Mouse (Mus musculus) liver, embryonic 14.5 days (tissue): Measurements from ENCODE around the gene Rab3gap1. TPM values are rescaled to one million over a fixed set of nuclear protein-coding genes. Genes with fewer than 3 reads are reported as not detected.

Experiments used
- ATAC-seq: fragments of 200-750 bp; cut with Nextera tagmentation; 2 replicates; pipeline ENCODE4 v1.8.0; 2017; ENCODE audit warnings: moderate number of reproducible peaks, mild to moderate bottlenecking, moderate library complexity; ENCODE audit not compliant: insufficient read depth
- DNase-seq, 3 experiments: peaks; one replicate each; pipeline ENCODE4 v3.0.0-alpha.2; 2012 to 2013; ENCODE audit warnings: low read depth in 3 of 3, low spot score in 3 of 3
- H3K27ac ChIP-seq: fragments of 300-500 bp; sonication (generic); 2 replicates; pipeline ENCODE4 v1.5.1; 2014; ENCODE audit warnings: moderate library complexity, mild to moderate bottlenecking, control low read depth, inconsistent platforms
- H3K27me3 ChIP-seq: fragments of 300-500 bp; sonication (generic); 2 replicates; pipeline ENCODE4 v1.6.1; 2014; ENCODE audit warnings: mild to moderate bottlenecking, low read length, moderate library complexity; ENCODE audit not compliant: control insufficient read depth, insufficient read depth
- H3K36me3 ChIP-seq: fragments of 300-500 bp; sonication (generic); replicated peaks from 2 replicates; pipeline ENCODE4 v1.6.1; 2014; ENCODE audit warnings: low read depth; ENCODE audit not compliant: control insufficient read depth, insufficient read depth
- H3K4me1 ChIP-seq, 2 experiments: fragments of 200-500 bp in 1 of 2; fragments of 300-500 bp in 1 of 2; sonication (generic) in 1 of 2; replicated peaks; 2 replicates each; pipeline ENCODE4 v1.6.1; 2012 to 2014; ENCODE audit warnings: antibody characterized with exemption in 1 of 2, inconsistent platforms in 1 of 2, low read length in 1 of 2; ENCODE audit not compliant: control insufficient read depth in 2 of 2, insufficient read depth in 2 of 2
- H3K4me2 ChIP-seq: fragments of 300-500 bp; sonication (generic); 2 replicates; pipeline ENCODE4 v1.6.1; 2014; ENCODE audit warnings: low read depth, mild to moderate bottlenecking, control low read depth, moderate library complexity
- H3K4me3 ChIP-seq, 2 experiments: fragments of 200-500 bp in 1 of 2; fragments of 300-500 bp in 1 of 2; sonication (generic) in 1 of 2; 2 replicates each; pipeline ENCODE4 v1.5.1; 2012 to 2014; ENCODE audit warnings: low read depth in 2 of 2, low read length in 2 of 2, mild to moderate bottlenecking in 2 of 2, control low read depth in 1 of 2, inconsistent platforms in 1 of 2, moderate library complexity in 1 of 2; ENCODE audit not compliant: insufficient read depth in 1 of 2
- H3K9ac ChIP-seq: fragments of 300-500 bp; sonication (generic); replicated peaks from 2 replicates; pipeline ENCODE4 v1.6.1; 2014; ENCODE audit warnings: mild to moderate bottlenecking, control low read depth, moderate library complexity
- H3K9me3 ChIP-seq: fragments of 300-500 bp; sonication (generic); 2 replicates; pipeline ENCODE4 v1.6.1; 2016; ENCODE audit warnings: low read length, mixed read lengths; ENCODE audit not compliant: control insufficient read depth
- CTCF ChIP-seq: IDR thresholded peaks from 2 replicates; pipeline ENCODE4 v1.5.1; 2016; ENCODE audit warnings: antibody characterized with exemption, low read depth, control low read depth
- EP300 ChIP-seq: IDR thresholded peaks from 2 replicates; pipeline ENCODE4 v1.6.1; 2016; ENCODE audit warnings: antibody characterized with exemption, low read depth
- WGBS: fragments of 180-500 bp; shearing (Covaris S2); extraction: QIAGEN DNeasy Blood & Tissue Kit; methylation state at CpG from one replicate; pipeline ENCODE4 v1.1.7; 2014; ENCODE audit not compliant: insufficient replicate concordance; 5-methylcytosine and 5-hydroxymethylcytosine counted together
- polyA plus RNA-seq, 2 experiments: library from polyadenylated mRNA; depleted of rRNA in 1 of 2; stranded (reverse) in 1 of 2; unstranded in 1 of 2; fragments of >200 nt; fragmentation: Nextera tagmentation in 1 of 2; extraction: Ambion mirVana in 1 of 2; gene quantifications; 2 replicates each; pipeline versions ENCODE4 v1.2.1 to v1.2.3; 2012 to 2014

Gene Rab3gap1
- polyA plus RNA-seq, 2 experiments: 5.1 to 8.2 TPM

GRCm38 (mm10) chr1:127915316-127915715 is 46.7 kb downstream of the Rab3gap1 start:
- ATAC-seq (no peak), DNase-seq (no peak)
- Histone ChIP-seq H3K4me1 (no peaks in the 10 kb centered on the region), H3K36me3 (peaks cover 4% of the 10 kb centered on the region), H3K27me3 (no peaks in the 10 kb centered on the region), H3K9ac (no peak overlapping the region), H3K27ac (no peak overlapping the region), H3K9me3 (no peaks in the 10 kb centered on the region), H3K4me3 (no peak overlapping the region), H3K4me2 (no peak overlapping the region)
- no peak for TF ChIP-seq EP300
- no peak for TF ChIP-seq CTCF
- 77% methylated on average over 6 of the region's 6 CpGs for WGBS

DNA sequence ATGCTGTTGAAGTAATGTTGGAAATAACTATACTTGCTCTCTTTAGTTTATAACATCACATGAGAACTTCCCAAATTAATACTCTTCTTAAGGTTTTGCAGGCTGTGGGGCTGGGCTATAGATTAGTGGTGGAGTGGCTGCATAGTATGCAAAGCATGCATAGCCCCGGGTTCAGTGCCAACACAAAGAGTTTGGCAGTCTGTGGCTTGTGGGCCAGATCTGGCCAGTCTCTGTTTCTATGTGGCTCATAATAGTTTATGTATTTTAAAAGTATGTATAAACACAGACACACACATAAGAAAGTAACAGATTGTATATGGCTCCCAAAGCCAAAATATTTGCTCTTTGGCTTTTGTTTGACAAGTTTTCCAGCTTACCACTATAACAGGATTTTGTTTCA is 47.2 kb downstream of the Rab3gap1 start:
- Histone ChIP-seq H3K9ac (no peak overlapping the region), H3K4me2 (no peak overlapping the region), H3K27me3 (no peaks in the 10 kb centered on the region), H3K9me3 (no peaks in the 10 kb centered on the region), H3K4me1 (no peaks in the 10 kb centered on the region), H3K4me3 (no peak overlapping the region), H3K27ac (no peak overlapping the region), H3K36me3 (peaks cover 4% of the 10 kb centered on the region)
- no peak for ATAC-seq
- TF ChIP-seq EP300: no peak
- TF ChIP-seq CTCF: no peak
- 64% methylated on average over 1 of the region's 1 CpGs for WGBS
- DNase-seq: no peak

DNA sequence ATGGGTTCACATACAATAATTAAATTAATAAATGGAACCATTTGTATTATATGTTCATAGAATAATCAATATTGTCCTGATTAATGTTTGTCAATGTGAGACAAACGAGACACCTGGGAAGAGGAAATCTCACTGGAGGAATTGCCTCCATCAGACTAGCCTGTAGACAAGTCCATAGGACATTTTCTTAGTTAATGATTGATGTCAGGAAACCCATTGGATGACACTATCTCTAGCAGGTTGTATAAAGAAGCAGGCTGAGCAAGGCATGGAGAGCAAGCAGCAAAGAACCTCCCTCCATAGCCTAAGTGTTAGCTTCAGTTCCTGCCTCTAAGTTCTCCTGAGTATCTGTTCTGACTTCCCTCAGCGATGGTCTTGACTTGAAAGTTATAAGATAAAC is 64.8 kb downstream of the Rab3gap1 start:
- no peak overlapping the region for H3K9ac ChIP-seq
- H3K4me2 ChIP-seq: no peak overlapping the region
- TF ChIP-seq CTCF (no peak), EP300 (no peak)
- no peak for DNase-seq
- H3K27ac ChIP-seq: no peak overlapping the region
- H3K9me3 ChIP-seq: no peaks in the 10 kb centered on the region
- peak; percentile 15; the same call in 1 of the 2 replicates for ATAC-seq
- H3K4me1 ChIP-seq: no peaks in the 10 kb centered on the region
- H3K36me3 ChIP-seq: peaks cover 19% of the 10 kb centered on the region
- WGBS: 61% methylated on average over 2 of the region's 2 CpGs
- no peak overlapping the region for H3K4me3 ChIP-seq
- no peaks in the 10 kb centered on the region for H3K27me3 ChIP-seq

GRCm38 (mm10) chr1:127934322-127934721 is 65.7 kb downstream of the Rab3gap1 start:
- Histone ChIP-seq H3K4me1 (no peaks in the 10 kb centered on the region), H3K27me3 (no peaks in the 10 kb centered on the region), H3K4me2 (no peak overlapping the region), H3K4me3 (no peak overlapping the region), H3K9ac (no peak overlapping the region), H3K9me3 (no peaks in the 10 kb centered on the region), H3K36me3 (peaks cover 28% of the 10 kb centered on the region), H3K27ac (no peak overlapping the region)
- TF ChIP-seq EP300 (no peak), CTCF (no peak)
- DNase-seq (no peak), ATAC-seq (no peak)
- WGBS: 96% methylated on average over 5 of the region's 5 CpGs

DNA sequence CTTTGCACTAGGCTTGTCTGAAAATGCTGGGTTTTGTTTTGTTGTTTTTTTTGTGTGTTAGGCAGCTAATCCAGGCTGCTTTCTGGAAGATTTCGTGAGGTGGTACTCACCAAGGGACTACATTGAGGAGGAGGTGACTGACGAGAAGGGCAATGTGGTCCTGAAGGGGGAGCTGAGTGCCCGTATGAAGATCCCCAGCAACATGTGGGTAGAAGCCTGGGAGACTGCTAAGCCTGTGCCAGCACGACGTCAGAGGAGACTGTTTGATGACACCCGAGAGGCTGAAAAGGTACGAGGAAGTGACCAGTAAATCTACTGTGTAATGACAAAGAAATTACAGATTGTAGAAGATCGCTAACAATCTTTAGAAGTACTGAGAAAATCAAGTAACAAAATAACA is 68.7 kb downstream of the Rab3gap1 start:
- WGBS: 78% methylated on average over 8 of the region's 8 CpGs
- H3K4me2 ChIP-seq: no peak overlapping the region
- no peaks in the 10 kb centered on the region for H3K4me1 ChIP-seq
- H3K27me3 ChIP-seq: no peaks in the 10 kb centered on the region
- DNase-seq (no peak), ATAC-seq (no peak)
- peaks cover 31% of the 10 kb centered on the region for H3K36me3 ChIP-seq
- no peak for TF ChIP-seq EP300
- no peak for TF ChIP-seq CTCF
- H3K4me3 ChIP-seq: no peak overlapping the region
- H3K9me3 ChIP-seq: no peaks in the 10 kb centered on the region
- H3K27ac ChIP-seq: no peak overlapping the region
- no peak overlapping the region for H3K9ac ChIP-seq

DNA sequence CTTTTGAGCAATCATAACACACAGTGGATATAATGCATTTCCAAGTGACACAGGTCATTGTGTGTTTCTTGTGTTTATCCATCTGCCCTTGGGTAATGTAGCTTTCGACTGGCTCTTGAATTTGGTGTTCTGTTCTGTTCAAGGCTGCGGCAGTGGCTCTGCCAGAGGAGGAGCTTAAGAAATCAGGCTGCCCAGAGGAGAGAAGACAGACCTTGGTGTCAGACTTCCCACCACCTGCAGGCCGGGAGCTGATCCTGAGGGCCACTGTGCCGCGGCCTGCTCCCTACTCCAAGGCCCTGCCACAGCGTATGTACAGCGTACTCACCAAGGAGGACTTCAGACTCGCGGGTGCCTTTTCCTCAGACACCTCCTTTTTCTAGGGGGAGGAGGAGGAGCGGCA is 73.7 kb downstream of the Rab3gap1 start:
- 91% methylated on average over 10 of the region's 10 CpGs for WGBS
- no peak for TF ChIP-seq CTCF
- no peak for TF ChIP-seq EP300
- no peak overlapping the region for H3K9ac ChIP-seq
- no peak overlapping the region for H3K27ac ChIP-seq
- no peaks in the 10 kb centered on the region for H3K9me3 ChIP-seq
- peaks cover 0 to 9% of the 10 kb centered on the region in 2 experiments; a peak in 1 of 4 replicates for H3K4me1 ChIP-seq
- ATAC-seq (no peak), DNase-seq (no peak)
- H3K4me2 ChIP-seq: no peak overlapping the region
- no peak overlapping the region for H3K4me3 ChIP-seq
- peaks cover 24% of the 10 kb centered on the region for H3K36me3 ChIP-seq
- H3K27me3 ChIP-seq: no peaks in the 10 kb centered on the region
